Mouse (Mus musculus) embryonic fibroblast, embryonic 13.5 days (primary cell): ENCODE measurements around the gene Olfr1054.
"Not testable (repeated sequence)": the region's sequence is repeated elsewhere in the genome, so short reads cannot be mapped to it uniquely, and the experiment has no call there.

Source experiments
- CTCF ChIP-seq: IDR thresholded peaks from 2 replicates; pipeline ENCODE4 v1.5.1; 2011; ENCODE audit warnings: mild to moderate bottlenecking, control low read depth, low read length, moderate library complexity, borderline replicate concordance; ENCODE audit not compliant: insufficient read depth
- POLR2A ChIP-seq: IDR thresholded peaks from 2 replicates; pipeline ENCODE4 v1.6.1; 2011; ENCODE audit warnings: low read depth, mild to moderate bottlenecking, control low read depth, low read length, moderate library complexity

- TF ChIP-seq CTCF, POLR2A: not testable (repeated sequence)
Measured at GRCm38 (mm10) chr2:86351751-86352150, 16.5 kb upstream of the Olfr1054 start.
